Mouse (Mus musculus) lung, postnatal 14 days (tissue): ENCODE measurements at regions not wholly inside any gene's neighbourhood (a gene's known extent, or its start where the extent isn't known, plus 50 kb on each side); places are given as distances from the start of the nearest gene placed in this dataset.
A peak's percentile ranks its signal among the peaks of the same experiment; 100 is the strongest.
"Not testable (repeated sequence)": the region's sequence is repeated elsewhere in the genome, so short reads cannot be mapped to it uniquely, and the experiment has no call there.

Experiments
- DNase-seq: peaks from one replicate; pipeline ENCODE4 v3.0.0; 2021

- peak; percentile 12 for DNase-seq
Measured at GRCm38 (mm10) chr11:24296893-24297624, 219.2 kb downstream of the Bcl11a start.

DNA sequence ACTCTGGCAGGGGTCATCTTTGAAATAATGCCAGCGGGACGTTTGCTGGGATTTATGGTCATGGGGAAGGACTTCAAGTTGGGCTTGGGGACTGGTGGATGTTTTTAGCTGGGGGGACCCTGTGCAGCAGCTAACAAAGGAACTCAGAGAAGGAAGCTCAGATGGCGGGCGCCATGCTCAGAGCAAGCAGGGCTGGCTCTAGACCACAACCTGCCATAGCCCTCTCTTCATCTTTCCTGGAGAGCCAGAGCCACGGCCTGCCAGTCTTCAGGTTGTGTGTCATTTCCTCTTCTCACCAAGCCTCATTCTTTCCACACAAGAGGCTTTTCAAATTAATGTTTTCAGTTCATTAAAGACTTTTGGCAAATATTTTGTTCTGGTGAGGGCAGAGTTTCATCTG lies 219.9 kb downstream of the Bcl11a start:
- DNase-seq, result no peak

- no peak for DNase-seq
Measured at GRCm38 (mm10) chr11:24300351-24300750, 222.5 kb downstream of the Bcl11a start.

- no peak for DNase-seq
Measured at GRCm38 (mm10) chr11:24301201-24301600, 223.3 kb downstream of the Bcl11a start.

DNA sequence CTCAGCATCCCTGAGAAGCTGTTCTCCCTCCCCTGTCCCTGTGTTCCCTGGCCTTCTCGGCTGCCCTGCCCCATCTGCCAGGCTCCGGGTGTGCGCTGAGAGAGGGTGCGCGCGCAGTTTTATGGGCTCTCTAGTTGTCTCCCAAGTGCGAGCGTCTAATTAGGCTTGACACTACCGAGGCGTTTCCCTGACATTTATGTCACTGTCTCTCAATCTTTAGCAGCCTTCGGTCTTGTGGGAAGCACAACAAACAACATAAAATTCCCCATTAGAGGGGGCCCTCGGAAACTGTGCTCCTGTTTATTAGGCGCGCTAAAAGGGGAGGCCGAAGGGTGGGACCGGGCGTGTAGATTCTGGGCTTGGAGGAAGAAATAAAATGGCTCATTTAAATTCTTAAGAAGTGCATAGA lies 227.3 kb downstream of the Bcl11a start:
- peak; percentile 5 for DNase-seq

- peak; percentile 15 for DNase-seq
Measured at GRCm38 (mm10) chr11:24305691-24306090, 227.8 kb downstream of the Bcl11a start.

DNA sequence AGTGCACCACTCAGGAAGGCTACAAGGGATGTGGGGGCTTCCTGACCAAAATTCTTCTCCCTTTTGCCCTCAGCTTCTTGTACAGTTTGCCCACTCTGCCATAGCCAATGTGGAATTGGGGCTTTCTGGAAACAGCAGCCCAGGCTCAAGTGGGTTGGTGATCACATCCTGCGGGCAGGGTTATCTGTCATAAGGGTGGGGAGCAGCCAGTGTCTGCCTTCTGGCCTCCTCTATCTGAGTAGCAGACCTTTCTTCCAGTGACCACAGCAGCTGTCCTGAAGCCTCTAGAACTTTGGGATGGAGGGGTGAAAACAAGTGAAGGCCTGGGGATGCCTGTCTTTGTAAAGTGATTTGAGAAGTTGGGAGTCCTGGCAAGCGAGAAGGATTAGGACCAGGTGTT lies 228.2 kb downstream of the Bcl11a start:
- DNase-seq, result no peak

DNA sequence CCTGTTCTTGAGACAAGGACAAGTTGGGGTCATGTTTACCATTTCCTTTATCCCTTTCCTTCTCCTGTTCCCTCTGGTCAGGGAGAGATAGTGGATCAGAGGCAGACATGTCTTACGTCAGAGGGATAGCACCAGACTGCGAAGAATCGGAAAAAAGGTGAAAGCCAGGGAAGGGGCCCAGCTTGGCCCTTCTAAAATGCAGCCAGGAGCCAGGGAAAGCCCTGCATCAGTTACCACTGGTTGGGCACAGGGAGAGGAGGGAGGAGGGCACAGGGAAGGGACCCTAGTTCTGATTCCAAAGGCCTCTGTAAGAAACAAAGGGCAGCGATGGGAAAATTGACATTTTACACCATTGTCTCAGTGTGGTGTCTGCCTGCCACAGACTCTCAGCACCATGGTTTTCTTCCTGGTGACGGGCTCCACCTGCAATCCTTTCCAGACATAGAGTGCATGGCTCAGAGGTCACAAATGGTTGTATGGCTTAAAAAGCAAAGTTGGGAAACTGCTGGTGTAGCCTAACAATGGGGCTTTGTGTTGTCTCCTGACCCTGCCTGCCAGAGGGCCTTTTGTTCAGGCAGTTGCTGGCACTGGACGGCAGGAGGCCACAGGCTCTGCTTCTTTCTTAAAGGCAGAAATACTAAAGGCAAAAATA lies 229.9 kb downstream of the Bcl11a start:
- no peak for DNase-seq

- DNase-seq, result no peak
Measured at GRCm38 (mm10) chr11:24308253-24308633, 230.4 kb downstream of the Bcl11a start.

DNA sequence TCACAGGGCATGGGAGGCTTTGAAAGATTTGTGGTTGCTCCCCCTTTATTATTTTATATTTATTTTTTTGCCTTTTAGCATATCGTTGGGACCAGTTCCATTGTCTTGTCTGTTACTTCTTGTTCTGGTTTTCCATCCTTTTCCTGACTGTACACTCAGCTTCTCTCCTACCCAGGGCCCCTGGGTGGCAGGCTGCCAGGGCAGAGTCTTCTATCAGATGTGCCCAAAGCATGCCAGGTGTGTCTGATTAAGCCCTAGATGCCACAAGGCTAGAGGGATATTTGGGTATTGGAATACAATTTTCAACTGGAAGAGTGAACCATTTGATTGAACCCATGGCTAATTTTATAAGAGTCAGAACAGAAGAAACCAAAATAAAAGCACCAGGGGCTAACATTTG lies 236.2 kb downstream of the Bcl11a start:
- no peak for DNase-seq

DNA sequence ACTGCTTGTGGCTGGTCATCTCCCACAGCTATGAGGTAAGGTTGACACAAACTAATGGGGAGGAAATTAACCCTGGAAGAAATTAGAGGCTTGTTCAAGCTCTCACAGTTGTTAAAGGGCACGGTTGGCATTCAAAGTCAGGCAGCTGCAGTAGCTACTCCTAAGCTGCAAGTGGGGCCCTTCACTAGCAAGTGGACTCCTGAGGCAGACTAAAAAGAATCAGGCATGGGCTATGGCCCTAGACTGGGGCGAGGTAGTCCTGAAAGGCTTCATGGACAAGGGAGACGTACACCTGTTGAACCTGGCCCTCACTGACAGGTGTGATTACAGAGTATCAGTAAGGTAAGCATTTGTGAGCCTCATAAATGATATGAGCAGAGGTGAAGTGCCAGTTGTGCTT lies 237.7 kb downstream of the Bcl11a start:
- no peak for DNase-seq

DNA sequence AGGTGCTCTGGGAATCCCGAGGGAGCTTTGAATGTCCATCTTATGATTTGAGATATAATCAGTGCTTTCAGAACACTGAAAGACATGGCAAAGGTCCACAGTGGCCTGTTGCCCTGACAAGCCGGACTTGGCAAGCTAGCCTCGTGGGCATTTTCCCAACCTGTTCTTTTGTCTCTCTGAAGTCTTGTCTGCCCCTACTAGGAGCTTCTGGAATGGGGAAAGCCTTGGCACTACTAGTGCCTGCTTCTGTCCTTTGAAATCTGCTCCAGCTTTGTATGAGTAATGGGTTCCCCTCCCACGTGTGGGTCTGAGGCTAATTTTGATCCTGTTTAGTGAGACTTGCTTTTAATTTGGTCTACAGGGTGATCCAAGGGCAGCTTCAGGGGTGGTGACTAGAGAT lies 238.3 kb downstream of the Bcl11a start:
- DNase-seq, result no peak

- DNase-seq, result no peak
Measured at GRCm38 (mm10) chr11:24317989-24318735, 240.3 kb downstream of the Bcl11a start.

GRCm38 (mm10) chr11:24319222-24319621 lies 241.4 kb downstream of the Bcl11a start:
- no peak for DNase-seq

GRCm38 (mm10) chr11:24322412-24322811 lies 244.6 kb downstream of the Bcl11a start:
- not testable (repeated sequence) for DNase-seq

- no peak for DNase-seq
Measured at GRCm38 (mm10) chr11:24328481-24328880, 250.6 kb downstream of the Bcl11a start.

DNA sequence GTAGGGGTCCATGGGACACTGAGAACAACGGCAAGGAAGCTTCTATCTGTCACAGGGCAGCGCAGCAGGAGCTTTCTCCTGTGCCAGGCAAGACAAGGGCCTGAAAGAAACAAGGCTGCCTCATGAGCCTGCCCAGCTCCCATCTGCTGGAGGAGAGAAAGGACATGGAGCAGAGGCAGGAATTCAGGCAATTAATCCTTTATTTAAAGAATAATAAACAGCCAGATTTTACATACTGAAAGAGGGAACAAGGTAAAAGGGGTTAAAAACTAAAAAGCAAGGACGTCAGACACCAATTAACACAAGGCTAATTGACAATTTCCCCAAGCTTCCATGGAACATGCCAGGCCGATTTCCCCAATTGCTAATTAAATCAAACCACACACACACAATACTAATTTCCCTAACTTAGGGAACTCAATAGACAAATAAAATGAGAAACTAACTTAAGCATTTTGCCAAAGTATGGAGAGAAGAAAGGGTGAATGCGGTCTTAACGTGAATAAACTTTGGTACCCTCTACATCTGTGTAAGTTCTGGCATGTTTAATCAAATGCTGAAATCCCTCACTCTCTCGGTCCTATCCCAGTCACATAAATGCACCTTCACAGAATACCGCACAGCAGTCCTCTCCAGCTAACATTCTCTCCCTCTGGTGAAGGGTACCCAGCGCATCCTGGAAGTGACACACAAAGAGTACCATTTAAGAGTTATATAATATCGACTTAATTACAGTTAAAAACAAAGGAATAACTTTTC lies 252.7 kb downstream of the Bcl11a start:
- DNase-seq, result no peak

GRCm38 (mm10) chr11:24332241-24332640 lies 254.4 kb downstream of the Bcl11a start:
- no peak for DNase-seq

DNA sequence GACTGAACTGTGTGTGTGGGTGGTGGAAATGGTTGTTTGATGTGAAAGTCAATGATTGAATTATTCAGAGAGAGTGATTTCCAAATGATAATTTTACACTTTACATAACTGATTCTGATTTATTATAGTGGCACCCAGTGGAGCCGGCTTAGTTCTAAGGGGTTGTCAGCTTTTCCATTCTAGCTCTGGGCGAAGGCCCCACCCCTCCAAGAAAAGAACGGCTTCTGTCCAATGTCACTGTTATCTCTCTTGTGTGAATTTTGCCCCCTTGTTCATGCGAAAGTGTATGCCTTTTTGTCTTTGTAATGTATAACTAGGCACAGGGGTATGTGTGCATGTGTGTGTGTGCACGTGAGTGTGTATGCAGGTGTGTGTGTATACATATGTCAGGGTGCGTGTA lies 255.3 kb downstream of the Bcl11a start:
- no peak for DNase-seq

DNA sequence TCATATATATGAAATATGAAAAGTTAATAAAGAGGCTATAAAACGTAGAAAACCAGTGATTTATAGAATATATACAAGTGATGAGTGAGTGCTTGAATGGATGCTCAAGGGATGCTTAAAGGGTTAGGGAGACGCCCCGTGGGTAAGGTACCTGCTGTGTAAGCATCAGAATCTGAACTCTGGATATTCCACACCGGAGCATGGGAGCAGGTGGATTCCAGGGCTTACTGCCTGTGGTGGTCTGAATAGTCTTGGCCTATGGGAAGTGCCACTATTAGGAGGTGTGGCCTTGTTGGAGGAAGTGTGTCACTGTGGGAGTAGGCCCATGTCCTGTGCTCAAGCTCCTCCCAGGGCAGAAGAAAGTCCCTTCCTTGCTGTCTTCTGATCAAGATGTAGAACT lies 257.4 kb downstream of the Bcl11a start:
- no peak for DNase-seq

- DNase-seq, result no peak
Measured at GRCm38 (mm10) chr11:24338111-24338510, 260.3 kb downstream of the Bcl11a start.

GRCm38 (mm10) chr11:24339061-24339460 lies 261.2 kb downstream of the Bcl11a start:
- no peak for DNase-seq

DNA sequence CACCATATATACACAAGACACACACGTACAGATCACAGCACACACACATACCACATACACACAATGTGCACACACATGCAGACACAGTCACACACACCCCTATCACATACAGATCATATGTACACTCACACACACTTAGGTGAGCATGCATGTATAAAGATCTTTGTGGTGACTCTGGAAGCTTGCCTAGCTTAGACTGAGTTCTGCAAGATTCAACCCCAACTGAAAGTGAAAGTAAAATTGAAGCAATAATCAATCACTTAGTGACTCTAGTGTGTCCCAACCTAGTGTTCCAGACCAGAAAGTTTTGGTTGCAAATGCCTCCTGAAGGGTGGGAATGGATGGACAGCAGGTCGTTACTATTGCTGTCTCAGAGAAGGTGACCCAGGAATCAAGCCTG lies 262.8 kb downstream of the Bcl11a start:
- DNase-seq, result no peak
